Mouse (Mus musculus): Measurements from ENCODE around the gene Bex1.
A peak's percentile ranks its signal among the peaks of the same experiment; 100 is the strongest.

The Bex1 gene

GRCm38 (mm10) chrX:136171189-136172117, 43.9 kb downstream of the Bex1 start:
- DNase-seq (ENCODE audit: extremely low spot score) = peak; percentile 70

DNA sequence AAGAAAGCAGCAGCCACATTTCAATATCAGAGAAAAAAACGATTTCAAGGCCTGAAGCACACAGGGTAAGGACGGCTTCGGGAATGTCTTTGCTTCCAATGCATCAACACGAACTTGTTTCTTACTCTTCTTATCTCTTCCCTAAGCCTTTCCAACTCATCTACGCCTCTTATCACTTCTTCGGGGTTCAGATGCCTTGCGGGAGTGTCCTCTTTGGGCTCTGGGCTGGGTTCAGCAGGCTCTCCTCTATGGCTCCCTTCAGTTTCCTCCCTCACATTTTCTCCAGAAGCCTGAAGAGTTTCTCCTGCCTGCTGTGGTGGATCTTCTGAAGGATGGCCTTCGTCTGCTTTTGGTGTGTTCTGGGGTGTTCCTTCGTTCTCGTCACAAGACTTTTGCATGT, 44.7 kb downstream of the Bex1 start:
- no peak for DNase-seq (ENCODE audit: extremely low spot score)
